Mouse (Mus musculus) MEL (cell line): ENCODE results near the gene Tmem144. TPM values are rescaled to one million over a fixed set of nuclear protein-coding genes. Genes with fewer than 3 reads are reported as not detected.

ENCODE experiments used
- DNase-seq: peaks from one replicate; pipeline ENCODE4 v3.0.0; 2011; ENCODE audit warnings: low read depth, low spot score
- H3K27ac ChIP-seq: 2 replicates; pipeline ENCODE4 v1.5.1; 2012; ENCODE audit warnings: low read depth, mild to moderate bottlenecking, control low read depth, low read length, moderate library complexity; ENCODE audit not compliant: control insufficient read depth
- H3K27me3 ChIP-seq, 2 experiments: fragments of 150-350 bp in 1 of 2; sonication (generic) in 1 of 2; 2 replicates each; pipeline ENCODE4 v1.6.1; 2012; ENCODE audit warnings: low read length in 2 of 2, mild to moderate bottlenecking in 2 of 2, improper control_type of control experiment in 1 of 2, moderate library complexity in 1 of 2; ENCODE audit not compliant: insufficient read depth in 2 of 2, control insufficient read depth in 1 of 2
- H3K36me3 ChIP-seq, 2 experiments: 2 replicates each; pipeline ENCODE4 v1.6.1; 2012 to 2014; ENCODE audit warnings: low read length in 2 of 2, improper control_type of control experiment in 1 of 2, inconsistent platforms in 1 of 2, mild to moderate bottlenecking in 1 of 2; ENCODE audit not compliant: insufficient read depth in 2 of 2, control insufficient read depth in 1 of 2
- H3K4me1 ChIP-seq, 2 experiments: fragments of 150-350 bp in 1 of 2; sonication (generic) in 1 of 2; 2 replicates each; pipeline ENCODE4 v1.6.1; 2012; ENCODE audit warnings: low read length in 2 of 2, improper control_type of control experiment in 1 of 2, mild to moderate bottlenecking in 1 of 2; ENCODE audit not compliant: insufficient read depth in 2 of 2, control insufficient read depth in 1 of 2
- H3K4me3 ChIP-seq, 2 experiments: fragments of 150-350 bp in 1 of 2; sonication (generic) in 1 of 2; 2 replicates each; pipeline ENCODE4 v1.5.1; 2012; ENCODE audit warnings: low read depth in 2 of 2, low read length in 2 of 2, mild to moderate bottlenecking in 2 of 2, moderate library complexity in 2 of 2, control low read depth in 1 of 2, improper control_type of control experiment in 1 of 2; ENCODE audit not compliant: control insufficient read depth in 1 of 2, insufficient read depth in 1 of 2
- H3K79me2 ChIP-seq: 2 replicates; pipeline ENCODE4 v1.6.1; 2012; ENCODE audit warnings: mild to moderate bottlenecking, low read length, moderate library complexity; ENCODE audit not compliant: control insufficient read depth, poor library complexity, insufficient read depth
- H3K9ac ChIP-seq: 2 replicates; pipeline ENCODE4 v1.6.1; 2012; ENCODE audit warnings: low read depth, mild to moderate bottlenecking, control low read depth, low read length, moderate library complexity; ENCODE audit not compliant: control insufficient read depth, poor library complexity, severe bottlenecking
- H3K9me3 ChIP-seq: fragments of 150-350 bp; sonication (generic); replicated peaks from 2 replicates; pipeline ENCODE4 v1.6.1; 2012; ENCODE audit warnings: mild to moderate bottlenecking, low read length, improper control_type of control experiment, moderate library complexity; ENCODE audit not compliant: insufficient read depth
- CTCF ChIP-seq, 3 experiments: IDR thresholded peaks in 2 of 3; conservative IDR thresholded peaks in 1 of 3; 2 replicates each; pipeline ENCODE4 v1.5.1; 2011 to 2012; ENCODE audit warnings: low read length in 3 of 3, low read depth in 2 of 3, mild to moderate bottlenecking in 2 of 3, improper control_type of control experiment in 1 of 3, inconsistent platforms in 1 of 3, mixed read lengths in 1 of 3, moderate library complexity in 1 of 3; ENCODE audit not compliant: control insufficient read depth in 1 of 3, insufficient read depth in 1 of 3, poor library complexity in 1 of 3, severe bottlenecking in 1 of 3
- E2F4 ChIP-seq: IDR thresholded peaks from 2 replicates; pipeline ENCODE4 v1.6.1; 2011; ENCODE audit warnings: low read depth, low read length, improper control_type of control experiment, borderline replicate concordance
- ELF1 ChIP-seq: IDR thresholded peaks from 2 replicates; pipeline ENCODE4 v1.6.1; 2014; ENCODE audit warnings: low read depth, mild to moderate bottlenecking, inconsistent platforms, low read length, improper control_type of control experiment, moderate library complexity
- GATA1 ChIP-seq: IDR thresholded peaks from 2 replicates; pipeline ENCODE4 v1.6.1; 2011; ENCODE audit warnings: low read depth, low read length, improper control_type of control experiment
- KAT2A ChIP-seq: conservative IDR thresholded peaks from 2 replicates; pipeline ENCODE4 v1.6.1; 2012; ENCODE audit warnings: low read depth, low read length, improper control_type of control experiment, inconsistent platforms
- MAX ChIP-seq: IDR thresholded peaks from 2 replicates; pipeline ENCODE4 v1.6.1; 2011; ENCODE audit warnings: low read length, improper control_type of control experiment
- NRF1 ChIP-seq: IDR thresholded peaks from 2 replicates; pipeline ENCODE4 v1.6.1; 2014; ENCODE audit warnings: low read depth, mild to moderate bottlenecking, inconsistent platforms, low read length, improper control_type of control experiment, moderate library complexity; ENCODE audit not compliant: poor library complexity, insufficient read depth, severe bottlenecking
- POLR2A ChIP-seq, 2 experiments: IDR thresholded peaks; 2 replicates each; pipeline ENCODE4 v1.6.1; 2011 to 2012; ENCODE audit warnings: low read length in 2 of 2, mild to moderate bottlenecking in 2 of 2, control low read depth in 1 of 2, improper control_type of control experiment in 1 of 2, low read depth in 1 of 2, moderate library complexity in 1 of 2; ENCODE audit not compliant: control insufficient read depth in 1 of 2, insufficient read depth in 1 of 2, poor library complexity in 1 of 2
- POLR2AphosphoS5 ChIP-seq: IDR thresholded peaks from 2 replicates; pipeline ENCODE4 v1.6.1; 2012; ENCODE audit warnings: low read depth, borderline replicate concordance, mild to moderate bottlenecking, inconsistent platforms, low read length, moderate library complexity, mixed read lengths
- RAD21 ChIP-seq: IDR thresholded peaks from 2 replicates; pipeline ENCODE4 v1.6.1; 2011; ENCODE audit warnings: mild to moderate bottlenecking, low read depth, low read length, improper control_type of control experiment
- RCOR1 ChIP-seq: IDR thresholded peaks from 2 replicates; pipeline ENCODE4 v1.6.1; 2012; ENCODE audit warnings: low read depth, mild to moderate bottlenecking, inconsistent platforms, low read length, improper control_type of control experiment
- SMC3 ChIP-seq: IDR thresholded peaks from 2 replicates; pipeline ENCODE4 v1.6.1; 2011; ENCODE audit warnings: low read depth, low read length, improper control_type of control experiment
- TBP ChIP-seq: IDR thresholded peaks from 2 replicates; pipeline ENCODE4 v1.8.0; 2011; ENCODE audit warnings: low read depth, low read length, improper control_type of control experiment
- USF1 ChIP-seq: IDR thresholded peaks from 2 replicates; pipeline ENCODE4 v1.6.1; 2014; ENCODE audit warnings: low read depth, mild to moderate bottlenecking, inconsistent platforms, low read length, improper control_type of control experiment, moderate library complexity
- ZC3H11A ChIP-seq: IDR thresholded peaks from 2 replicates; pipeline ENCODE4 v1.6.1; 2012; ENCODE audit warnings: low read depth, mild to moderate bottlenecking, inconsistent platforms, low read length, improper control_type of control experiment
- ZNF384 ChIP-seq: IDR thresholded peaks from 2 replicates; pipeline ENCODE4 v1.6.1; 2012; ENCODE audit warnings: low read depth, mild to moderate bottlenecking, inconsistent platforms, low read length, improper control_type of control experiment
- polyA plus RNA-seq, 2 experiments: library from polyadenylated mRNA; stranded (reverse) in 1 of 2; unstranded in 1 of 2; fragments of >175 nt in 1 of 2; fragments of >200 nt in 1 of 2; gene quantifications; 2 replicates each; pipeline versions ENCODE4 v1.2.1 to v1.2.4; 2012; ENCODE audit warnings: low replicate concordance in 2 of 2, low read depth in 1 of 2; ENCODE audit not compliant: insufficient read length in 2 of 2, insufficient read depth in 1 of 2, missing spikeins in 1 of 2
- total RNA-seq: library from RNA; depleted of rRNA; stranded (reverse); fragments of 300-350 nt; gene quantifications from 2 replicates; pipeline ENCODE4 v1.2.3, GENCODE M21; 2012

The Tmem144 gene
- total and polyA plus RNA-seq, 3 experiments: 0.04 to 0.25 TPM; not detected in 1

- TF ChIP-seq RCOR1: no peak
- no peak for TF ChIP-seq TBP
- TF ChIP-seq GATA1: no peak
- no peak for TF ChIP-seq SMC3
- TF ChIP-seq E2F4: no peak
- no peak for TF ChIP-seq KAT2A
- no peak for TF ChIP-seq USF1
- no peak for TF ChIP-seq MAX
- no peak for TF ChIP-seq ELF1
- Histone ChIP-seq H3K27ac (no peak overlapping the region), H3K36me3 (peaks cover 0 to 13% of the 10 kb centered on the region in 2 experiments; a peak in 2 of 4 replicates), H3K79me2 (no peaks in the 10 kb centered on the region), H3K9me3 (no peaks in the 10 kb centered on the region), H3K27me3 (no peaks in the 10 kb centered on the region; a peak in 1 of 4 replicates), H3K4me1 (peaks cover 6 to 7% of the 10 kb centered on the region in 2 experiments), H3K9ac (no peak overlapping the region), H3K4me3 (no peak overlapping the region)
- DNase-seq: no peak
Observed at GRCm38 (mm10) chr3:79816229-79816628, 36.3 kb downstream of the Tmem144 start.

DNA sequence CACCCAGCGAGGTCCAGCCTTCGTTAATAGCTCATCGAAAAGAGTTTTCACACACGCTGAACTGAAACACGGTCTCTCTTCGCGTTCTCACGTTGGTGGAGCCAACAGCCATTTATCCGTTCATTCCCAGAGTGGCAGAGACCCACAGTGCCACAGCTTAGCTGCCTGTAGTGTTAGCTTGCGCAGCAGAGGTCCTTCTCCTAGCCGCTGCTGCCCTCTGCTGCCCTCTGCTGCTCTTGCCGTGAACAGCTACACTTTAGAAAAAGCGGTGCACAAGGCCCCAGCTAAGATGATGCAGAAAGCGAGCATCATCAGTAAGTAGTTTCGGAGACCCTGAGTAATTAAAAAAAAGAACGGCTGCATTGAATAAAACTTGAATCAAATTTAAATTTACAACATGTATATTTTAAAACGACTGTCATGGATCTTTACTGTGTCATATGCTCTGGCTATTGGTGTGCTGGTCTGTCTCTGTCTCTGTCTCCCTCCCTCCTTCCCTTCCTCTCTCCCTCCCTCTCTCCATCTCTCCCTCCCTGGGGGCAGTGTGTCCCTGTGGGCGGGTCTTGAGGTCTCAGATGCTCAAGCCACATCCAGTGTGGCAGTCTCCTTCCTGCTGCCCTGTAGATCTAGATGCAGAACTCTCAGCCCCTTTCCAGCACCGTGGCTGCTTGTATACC lies 38.6 kb downstream of the Tmem144 start:
- Histone ChIP-seq H3K36me3 (peaks cover 0 to 21% of the 10 kb centered on the region in 2 experiments; a peak in 2 of 4 replicates), H3K4me1 (peaks cover 12 to 16% of the 10 kb centered on the region in 2 experiments), H3K27ac (no peak overlapping the region), H3K4me3 (peak overlapping the region in 1 of 2 experiments; percentile 16; a peak in 1 of 4 replicates), H3K79me2 (no peaks in the 10 kb centered on the region), H3K27me3 (no peaks in the 10 kb centered on the region; a peak in 1 of 4 replicates), H3K9me3 (no peaks in the 10 kb centered on the region), H3K9ac (peak overlapping the region; percentile 49)
- TF ChIP-seq POLR2A (IDR thresholded peaks at IDR 0.05; ENCODE audit: control insufficient read depth in 1 of 2, insufficient read depth in 1 of 2, low read depth in 1 of 2, low read length in 2 of 2, poor library complexity in 1 of 2): no peak
- TF ChIP-seq SMC3: peak; percentile 71
- peak; percentile 51; the same call in 1 of the 2 replicates for TF ChIP-seq NRF1
- no peak for TF ChIP-seq E2F4
- TF ChIP-seq ZNF384: peak; percentile 5; the same call in 1 of the 2 replicates
- peak; percentile 80 to 89 (median 85) for TF ChIP-seq CTCF (IDR thresholded peaks at IDR 0.05 in 2 of 3, conservative IDR thresholded peaks at IDR 0.05 in 1 of 3; ENCODE audit: control insufficient read depth in 1 of 3, insufficient read depth in 1 of 3, low read depth in 2 of 3, low read length in 3 of 3, poor library complexity in 1 of 3, severe bottlenecking in 1 of 3)
- peak; percentile 58 for TF ChIP-seq RAD21
- TF ChIP-seq ZC3H11A: peak; percentile 36; the same call in 1 of the 2 replicates
- TF ChIP-seq POLR2AphosphoS5: no peak
- peak; percentile 83 for DNase-seq
